Mouse (Mus musculus) stomach, embryonic 16.5 days (tissue): ENCODE results near the gene Adprh. TPM values are rescaled to one million over a fixed set of nuclear protein-coding genes. Genes with fewer than 3 reads are reported as not detected.

ENCODE experiments used
- ATAC-seq: fragments of 200-750 bp; cut with Nextera tagmentation; 2 replicates; pipeline ENCODE4 v1.8.0; 2017; ENCODE audit warnings: moderate number of reproducible peaks, moderate TSS enrichment; ENCODE audit not compliant: insufficient read depth, low FRiP score
- H3K27ac ChIP-seq: fragments of 300-500 bp; sonication (generic); 2 replicates; pipeline ENCODE4 v1.5.1; 2014; ENCODE audit warnings: low read length
- H3K27me3 ChIP-seq: fragments of 300-500 bp; sonication (generic); 2 replicates; pipeline ENCODE4 v1.6.1; 2014; ENCODE audit warnings: low read length, control low read depth, mixed read lengths; ENCODE audit not compliant: control insufficient read depth, insufficient read depth
- H3K36me3 ChIP-seq: fragments of 300-500 bp; sonication (generic); 2 replicates; pipeline ENCODE4 v1.6.1; 2014; ENCODE audit warnings: low read length; ENCODE audit not compliant: control insufficient read depth, insufficient read depth
- H3K4me1 ChIP-seq: fragments of 300-500 bp; sonication (generic); 2 replicates; pipeline ENCODE4 v1.6.1; 2014; ENCODE audit warnings: low read length, control low read depth, mixed read lengths; ENCODE audit not compliant: control insufficient read depth, insufficient read depth
- H3K4me2 ChIP-seq: fragments of 300-500 bp; sonication (generic); 2 replicates; pipeline ENCODE4 v1.6.1; 2014; ENCODE audit warnings: low read depth, low read length, mixed read lengths
- H3K4me3 ChIP-seq: fragments of 300-500 bp; sonication (generic); replicated peaks from 2 replicates; pipeline ENCODE4 v1.5.1; 2014; ENCODE audit warnings: mild to moderate bottlenecking, low read length
- H3K9ac ChIP-seq: fragments of 300-500 bp; sonication (generic); 2 replicates; pipeline ENCODE4 v1.6.1; 2014; ENCODE audit warnings: low read length
- H3K9me3 ChIP-seq: fragments of 300-500 bp; sonication (generic); replicated peaks from 2 replicates; pipeline ENCODE4 v1.6.1; 2016; ENCODE audit warnings: low read length, control low read depth; ENCODE audit not compliant: control insufficient read depth
- WGBS: fragments of 180-500 bp; shearing (Covaris S2); extraction: QIAGEN DNeasy Blood & Tissue Kit; methylation state at CpG from one replicate; pipeline ENCODE4 v1.1.7; 2014; 5-methylcytosine and 5-hydroxymethylcytosine counted together
- polyA plus RNA-seq: library from polyadenylated mRNA; unstranded; fragments of >200 nt; fragmentation: Nextera tagmentation; extraction: Ambion mirVana; gene quantifications from 2 replicates; pipeline ENCODE4 v1.2.1, GENCODE M21; 2015

Gene Adprh
- polyA plus RNA-seq, 1 experiment from 2014 or later, result 79.4 TPM

- ATAC-seq, result no peak
- H3K9me3 ChIP-seq, result no peaks in the 10 kb centered on the region
- WGBS, result 52% methylated on average over 11 of the region's 11 CpGs
- H3K9ac ChIP-seq, result no peak overlapping the region
- H3K36me3 ChIP-seq, result no peaks in the 10 kb centered on the region
- H3K4me2 ChIP-seq, result no peak overlapping the region
- H3K4me1 ChIP-seq, result no peaks in the 10 kb centered on the region
- H3K27ac ChIP-seq, result no peak overlapping the region
- H3K27me3 ChIP-seq, result no peaks in the 10 kb centered on the region
- H3K4me3 ChIP-seq, result no peak overlapping the region
Observed at GRCm38 (mm10) chr16:38456812-38457567, 4.5 kb upstream of the Adprh start.

GRCm38 (mm10) chr16:38455511-38456418 lies 3.3 kb upstream of the Adprh start, which contains the start of gene Cd80:
Gene Cd80, plus strand, starts transcription at chr16:38455561.
- WGBS, result 68% methylated on average over 17 of the region's 17 CpGs
- H3K9ac ChIP-seq, result no peak within 1 kb of the TSS

GRCm38 (mm10) chr16:38454533-38455254 lies 2.2 kb upstream of the Adprh start:
- Histone ChIP-seq H3K4me2 (no peak overlapping the region), H3K36me3 (no peaks in the 10 kb centered on the region), H3K27me3 (no peaks in the 10 kb centered on the region), H3K4me3 (no peak overlapping the region), H3K9ac (no peak overlapping the region), H3K27ac (no peak overlapping the region), H3K9me3 (no peaks in the 10 kb centered on the region), H3K4me1 (0 out of 2 replicates have a peak, but pooled peaks cover 6% of the 10 kb centered on the region)
- ATAC-seq, result no peak
- WGBS, result 74% methylated on average over 11 of the region's 11 CpGs

More at GRCm38 (mm10) chr16:38455511-38456418, 3.3 kb upstream of the Adprh start, which contains the start of gene Cd80:
- H3K27me3 ChIP-seq, result no peaks in the 10 kb centered on the region
- H3K4me3 ChIP-seq, result no peak within 1 kb of the TSS
- H3K4me2 ChIP-seq, result no peak within 1 kb of the TSS
- no peak within 1 kb of the TSS for H3K27ac ChIP-seq
- no peaks in the 10 kb centered on the region for H3K9me3 ChIP-seq
- ATAC-seq, result no peak
- no peaks in the 10 kb centered on the region for H3K36me3 ChIP-seq
- H3K4me1 ChIP-seq, result 0 out of 2 replicates have a peak, but pooled peaks cover 6% of the 10 kb centered on the region

- 84% methylated on average over 4 of the region's 4 CpGs for WGBS
Observed at GRCm38 (mm10) chr16:38453952-38454351, 1.4 kb upstream of the Adprh start.

GRCm38 (mm10) chr16:38453203-38453553 lies 675 bp upstream of the Adprh start:
- Histone ChIP-seq H3K9me3 (no peaks in the 10 kb centered on the region), H3K36me3 (0 out of 2 replicates have a peak, but pooled peaks cover 3% of the 10 kb centered on the region), H3K4me3 (peak overlapping the region; percentile 86), H3K27ac (peak overlapping the region; percentile 96), H3K4me1 (0 out of 2 replicates have a peak, but pooled peaks cover 6% of the 10 kb centered on the region), H3K4me2 (peak overlapping the region; percentile 80), H3K27me3 (no peaks in the 10 kb centered on the region), H3K9ac (peak overlapping the region; percentile 98)
- WGBS, result 20% methylated on average over 3 of the region's 3 CpGs
- ATAC-seq, result no peak

More at GRCm38 (mm10) chr16:38453952-38454351, 1.4 kb upstream of the Adprh start:
- no peak overlapping the region for H3K9ac ChIP-seq
- no peak overlapping the region for H3K27ac ChIP-seq
- no peak for ATAC-seq
- H3K4me1 ChIP-seq, result 0 out of 2 replicates have a peak, but pooled peaks cover 6% of the 10 kb centered on the region
- 0 out of 2 replicates have a peak, but pooled peaks cover 3% of the 10 kb centered on the region for H3K36me3 ChIP-seq
- no peak overlapping the region for H3K4me3 ChIP-seq
- no peak overlapping the region for H3K4me2 ChIP-seq
- no peaks in the 10 kb centered on the region for H3K9me3 ChIP-seq
- H3K27me3 ChIP-seq, result no peaks in the 10 kb centered on the region

GRCm38 (mm10) chr16:38451421-38452205 lies 890 bp downstream of the Adprh start:
- Histone ChIP-seq H3K4me1 (0 out of 2 replicates have a peak, but pooled peaks cover 6% of the 10 kb centered on the region), H3K9me3 (no peaks in the 10 kb centered on the region), H3K27me3 (no peaks in the 10 kb centered on the region), H3K27ac (peak overlapping the region; percentile 96), H3K36me3 (peaks cover 12% of the 10 kb centered on the region), H3K9ac (peak overlapping the region; percentile 98), H3K4me3 (peak overlapping the region; percentile 86), H3K4me2 (peak overlapping the region; percentile 80)
- WGBS, result 43% methylated on average over 12 of the region's 12 CpGs
- no peak for ATAC-seq

- H3K4me2 ChIP-seq, result no peak overlapping the region
- H3K36me3 ChIP-seq, result peaks cover 18% of the 10 kb centered on the region
- no peak for ATAC-seq
- H3K4me3 ChIP-seq, result no peak overlapping the region
- H3K9ac ChIP-seq, result no peak overlapping the region
- 87% methylated on average over 7 of the region's 7 CpGs for WGBS
- no peak overlapping the region for H3K27ac ChIP-seq
- 0 out of 2 replicates have a peak, but pooled peaks cover 6% of the 10 kb centered on the region for H3K4me1 ChIP-seq
- H3K27me3 ChIP-seq, result no peaks in the 10 kb centered on the region
- no peaks in the 10 kb centered on the region for H3K9me3 ChIP-seq
Observed at GRCm38 (mm10) chr16:38450707-38451106, 1.8 kb downstream of the Adprh start.

- Histone ChIP-seq H3K4me2 (no peak overlapping the region), H3K36me3 (peaks cover 34% of the 10 kb centered on the region), H3K9me3 (no peaks in the 10 kb centered on the region), H3K4me3 (no peak overlapping the region), H3K27ac (no peak overlapping the region), H3K4me1 (0 out of 2 replicates have a peak, but pooled peaks cover 6% of the 10 kb centered on the region), H3K9ac (no peak overlapping the region), H3K27me3 (no peaks in the 10 kb centered on the region)
- WGBS, result 90% methylated on average over 12 of the region's 12 CpGs
- no peak for ATAC-seq
Observed at GRCm38 (mm10) chr16:38448458-38448857, 4.0 kb downstream of the Adprh start.
